19 mouse cellular contexts compared by ENCODE assay signal in genomic region chr16:13376947-13377486, GRCm38 (mm10).
DNase-seq lines count a peak whose midpoint lies in the region; ATAC-seq and TF ChIP-seq lines count a peak whose summit lies in the region.
"Had no signal": no experiment of that assay in that cellular context is flagged by ENCODE, and none has a peak within 500 bp of the region (broad histone marks: within the 10 kb centered on the region; RNA-seq: fewer than 3 reads in every experiment).

No protein-coding gene starts in this region.

- no peak overlapping the region for H3K9ac ChIP-seq in heart, embryonic 11.5 days (ENCODE audit: low read depth, low read length)
- no peak overlapping the region for H3K9ac ChIP-seq in heart, embryonic 15.5 days
- H3K9ac ChIP-seq: embryonic facial prominence, embryonic 13.5 days; forebrain, embryonic 12.5 days; hindbrain, embryonic 13.5 days had no signal

- H3K36me3 ChIP-seq in heart, embryonic 11.5 days (ENCODE audit: control insufficient read depth, insufficient read depth, low read length), result no peaks in the 10 kb centered on the region
- H3K36me3 ChIP-seq in heart, embryonic 15.5 days, result no peaks in the 10 kb centered on the region
- H3K36me3 ChIP-seq: forebrain, embryonic 12.5 days; hindbrain, embryonic 13.5 days had no signal

- peaks cover 12% of the 10 kb centered on the region for H3K4me1 ChIP-seq in heart, embryonic 11.5 days (ENCODE audit: control insufficient read depth, insufficient read depth, low read length)
- peaks cover 9% of the 10 kb centered on the region for H3K4me1 ChIP-seq in heart, embryonic 15.5 days (replicated peaks)

- no peak for TF ChIP-seq CTCF in left cerebral cortex, adult 2 months (IDR thresholded peaks at IDR 0.05)

- WGBS in heart, embryonic 11.5 days (ENCODE audit: insufficient replicate concordance), result 38% methylated on average over 7 of the region's 7 CpGs
- WGBS in heart, embryonic 15.5 days, result 33% methylated on average over 7 of the region's 7 CpGs

- H3K27me3 ChIP-seq in heart, embryonic 11.5 days (ENCODE audit: control insufficient read depth, insufficient read depth, low read length), result no peaks in the 10 kb centered on the region
- no peaks in the 10 kb centered on the region for H3K27me3 ChIP-seq in heart, embryonic 15.5 days
- H3K27me3 ChIP-seq: embryonic facial prominence, embryonic 13.5 days; forebrain, embryonic 12.5 days; hindbrain, embryonic 13.5 days had no signal

- H3K4me2 ChIP-seq in heart, embryonic 11.5 days, result peak overlapping the region; percentile 46
- peak overlapping the region; percentile 37 for H3K4me2 ChIP-seq in heart, embryonic 15.5 days
- H3K4me2 ChIP-seq: embryonic facial prominence, embryonic 13.5 days; forebrain, embryonic 12.5 days; hindbrain, embryonic 13.5 days had no signal

- intact Hi-C loops in heart, postnatal 36 days (cut with DNase I), result no loop called here
- intact Hi-C loops in left cerebral cortex, adult 2 months (cut with DNase I), result no loop called here
- intact Hi-C loops in left cerebral cortex, postnatal 25 days (cut with DNase I), result no loop called here

- peak overlapping the region; percentile 31 for H3K27ac ChIP-seq in heart, embryonic 11.5 days (ENCODE audit: low read depth, low read length)
- peak overlapping the region; percentile 53 for H3K27ac ChIP-seq in heart, embryonic 15.5 days
- peak overlapping the region; percentile 61; the same call in 1 of the 2 replicates for H3K27ac ChIP-seq in left cerebral cortex, adult 2 months
- H3K27ac ChIP-seq: embryonic facial prominence, embryonic 13.5 days; forebrain, embryonic 12.5 days; hindbrain, embryonic 13.5 days; hindbrain, postnatal 0 days had no signal

- no peak for ATAC-seq in heart, embryonic 11.5 days (replicated peaks; ENCODE audit: insufficient number of reproducible peaks, low FRiP score, low TSS enrichment)
- no peak for ATAC-seq in heart, embryonic 15.5 days (replicated peaks; ENCODE audit: insufficient number of reproducible peaks, insufficient read depth, low FRiP score, low read depth)
- ATAC-seq: forebrain, embryonic 16.5 days; hindbrain, postnatal 0 days had no signal

- DNase-seq in heart, postnatal 36 days, result no peak
- DNase-seq in heart, adult 18-20 months, result no peak
- DNase-seq in left cerebral cortex, adult 2 months (ENCODE audit: extremely low spot score in 1 of 2, low spot score in 2 of 2), result no peak
- DNase-seq in left cerebral cortex, postnatal 25 days (ENCODE audit: low spot score in 2 of 2), result no peak
- no peak for DNase-seq in T-cell, adult 2 months (ENCODE audit: low spot score)
- DNase-seq: adrenal gland, postnatal 10 days; cerebellum, adult 18-20 months; cerebellum, adult 9-11 months; cerebellum, postnatal 36 days; gastrocnemius, postnatal 25 days; kidney, adult 11 months; kidney, adult 9 months had no signal

- no peaks in the 10 kb centered on the region for H3K9me3 ChIP-seq in heart, embryonic 11.5 days (replicated peaks; ENCODE audit: control insufficient read depth, low read length)
- H3K9me3 ChIP-seq in heart, embryonic 15.5 days (replicated peaks), result no peaks in the 10 kb centered on the region
- H3K9me3 ChIP-seq: embryonic facial prominence, embryonic 13.5 days; forebrain, embryonic 12.5 days; hindbrain, embryonic 13.5 days had no signal

- H3K4me3 ChIP-seq in heart, embryonic 11.5 days (ENCODE audit: low read depth, low read length), result no peak overlapping the region
- no peak overlapping the region for H3K4me3 ChIP-seq in heart, embryonic 15.5 days
- no peak overlapping the region for H3K4me3 ChIP-seq in left cerebral cortex, adult 2 months
- H3K4me3 ChIP-seq: embryonic facial prominence, embryonic 13.5 days; forebrain, embryonic 12.5 days; hindbrain, embryonic 13.5 days had no signal
